Mouse (Mus musculus): ENCODE measurements around the gene Scfd2. TPM values are rescaled to one million over a fixed set of nuclear protein-coding genes. Genes with fewer than 3 reads are reported as not detected.

Scfd2 gene
- polyA plus RNA-seq, 1 experiment from 2014 or later, result 17.7 TPM

DNA sequence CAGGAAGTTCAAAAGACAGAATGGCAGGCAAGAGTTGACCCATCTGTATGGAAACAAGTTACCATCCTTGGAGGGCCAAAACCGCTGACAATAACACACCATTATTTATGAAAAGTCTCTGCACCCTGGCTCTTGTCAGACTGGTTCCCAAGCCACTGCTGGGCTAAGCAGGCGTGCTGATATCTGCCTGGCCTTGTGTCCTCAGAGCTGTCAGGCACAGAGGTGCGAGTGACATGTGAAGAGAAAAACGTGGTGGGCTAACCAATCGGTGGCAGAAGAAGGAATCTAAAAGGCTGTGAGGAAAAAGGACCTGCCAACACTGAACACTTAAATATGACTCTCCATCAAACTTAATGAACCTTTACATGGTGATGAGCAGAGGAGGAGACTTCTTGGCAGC, 170.0 kb downstream of the Scfd2 start:
- no peak overlapping the region for H3K9ac ChIP-seq (ENCODE audit: low read depth, low read length)
- WGBS, result 50% methylated on average over 5 of the region's 5 CpGs
- peaks cover 14% of the 10 kb centered on the region for H3K4me1 ChIP-seq (ENCODE audit: control insufficient read depth, insufficient read depth, low read length)
- H3K27me3 ChIP-seq (replicated peaks; ENCODE audit: control insufficient read depth, insufficient read depth, low read length), result no peaks in the 10 kb centered on the region
- H3K4me3 ChIP-seq (ENCODE audit: low read length), result no peak overlapping the region
- no peak overlapping the region for H3K27ac ChIP-seq (ENCODE audit: low read length)
- ATAC-seq, result no peak
- H3K9me3 ChIP-seq (ENCODE audit: control insufficient read depth, low read length), result no peaks in the 10 kb centered on the region
- H3K36me3 ChIP-seq (ENCODE audit: control insufficient read depth, insufficient read depth, low read length), result no peaks in the 10 kb centered on the region
- H3K4me2 ChIP-seq (ENCODE audit: low read depth, low read length), result no peak overlapping the region

DNA sequence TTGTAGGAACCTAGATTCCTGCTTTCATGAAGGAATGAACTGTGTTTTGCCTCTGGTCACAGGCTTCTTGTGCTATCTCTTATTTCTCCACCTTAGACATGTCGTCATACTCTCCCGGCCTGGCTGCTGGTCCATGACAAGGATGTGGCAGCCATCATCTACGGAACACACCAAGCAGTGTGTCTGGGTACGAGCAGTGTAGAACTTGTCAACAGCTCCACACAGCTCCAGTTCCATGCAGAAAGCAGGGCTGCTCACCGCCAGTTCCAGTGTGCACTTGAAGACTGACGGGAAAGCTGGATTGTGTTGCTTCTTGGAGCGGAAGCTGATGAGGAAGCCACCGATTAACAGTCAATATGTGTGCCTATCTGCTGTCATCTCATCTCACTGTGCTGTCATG, 173.5 kb downstream of the Scfd2 start:
- ATAC-seq, result no peak
- H3K27me3 ChIP-seq (replicated peaks; ENCODE audit: control insufficient read depth, insufficient read depth, low read length), result no peaks in the 10 kb centered on the region
- H3K27ac ChIP-seq (ENCODE audit: low read length), result no peak overlapping the region
- H3K9ac ChIP-seq (ENCODE audit: low read depth, low read length), result no peak overlapping the region
- no peaks in the 10 kb centered on the region for H3K9me3 ChIP-seq (ENCODE audit: control insufficient read depth, low read length)
- WGBS, result 91% methylated on average over 8 of the region's 8 CpGs
- no peak overlapping the region for H3K4me3 ChIP-seq (ENCODE audit: low read length)
- no peaks in the 10 kb centered on the region for H3K36me3 ChIP-seq (ENCODE audit: control insufficient read depth, insufficient read depth, low read length)
- no peaks in the 10 kb centered on the region for H3K4me1 ChIP-seq (ENCODE audit: control insufficient read depth, insufficient read depth, low read length)
- H3K4me2 ChIP-seq (ENCODE audit: low read depth, low read length), result no peak overlapping the region

DNA sequence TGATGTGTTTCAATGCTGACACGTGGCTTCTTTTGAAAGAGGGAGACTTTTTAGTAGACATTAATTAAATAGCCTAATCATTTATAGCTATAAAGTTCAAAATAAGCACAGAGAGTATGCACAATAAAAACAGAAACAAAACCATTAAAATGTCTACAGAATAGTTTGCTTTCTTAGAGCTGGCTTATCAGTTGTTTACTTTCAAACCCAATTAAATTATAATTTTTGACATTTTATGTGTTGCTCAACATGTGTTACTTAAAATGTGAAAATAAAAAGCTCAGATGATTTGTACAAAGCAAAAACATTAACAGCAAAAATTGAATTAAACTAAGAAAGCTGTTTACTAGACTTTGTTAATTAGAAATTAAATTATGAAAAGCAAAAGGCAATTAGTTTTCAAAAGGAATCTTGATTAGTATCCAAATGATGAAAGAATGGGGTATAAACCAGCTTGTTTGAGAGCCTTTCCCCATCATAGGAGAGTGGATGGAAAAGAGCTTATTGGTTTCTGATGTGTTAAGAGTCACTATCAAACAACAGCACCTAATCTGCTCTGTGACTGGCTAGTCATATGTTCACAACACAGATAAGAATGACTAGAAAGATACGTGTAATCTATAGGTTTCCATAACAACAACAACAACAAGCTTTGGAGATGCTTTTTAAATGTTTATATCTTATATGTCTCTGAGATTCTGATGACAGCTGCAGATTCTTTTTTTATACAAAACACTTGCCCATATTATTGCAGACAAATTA, 176.0 kb downstream of the Scfd2 start:
- Histone ChIP-seq H3K4me3 (ENCODE audit: low read length) (no peak overlapping the region), H3K4me2 (ENCODE audit: low read depth, low read length) (no peak overlapping the region), H3K27ac (ENCODE audit: low read length) (no peak overlapping the region), H3K9me3 (ENCODE audit: control insufficient read depth, low read length) (no peaks in the 10 kb centered on the region), H3K36me3 (ENCODE audit: control insufficient read depth, insufficient read depth, low read length) (no peaks in the 10 kb centered on the region), H3K27me3 (replicated peaks; ENCODE audit: control insufficient read depth, insufficient read depth, low read length) (no peaks in the 10 kb centered on the region), H3K9ac (ENCODE audit: low read depth, low read length) (no peak overlapping the region), H3K4me1 (ENCODE audit: control insufficient read depth, insufficient read depth, low read length) (no peaks in the 10 kb centered on the region)
- ATAC-seq, result no peak
- WGBS, result 73% methylated on average over 2 of the region's 2 CpGs

- Histone ChIP-seq H3K4me2 (ENCODE audit: low read depth, low read length) (no peak overlapping the region), H3K9ac (ENCODE audit: low read depth, low read length) (no peak overlapping the region), H3K4me3 (ENCODE audit: low read length) (no peak overlapping the region), H3K4me1 (ENCODE audit: control insufficient read depth, insufficient read depth, low read length) (no peaks in the 10 kb centered on the region), H3K9me3 (ENCODE audit: control insufficient read depth, low read length) (no peaks in the 10 kb centered on the region), H3K27ac (ENCODE audit: low read length) (no peak overlapping the region), H3K27me3 (replicated peaks; ENCODE audit: control insufficient read depth, insufficient read depth, low read length) (no peaks in the 10 kb centered on the region), H3K36me3 (ENCODE audit: control insufficient read depth, insufficient read depth, low read length) (no peaks in the 10 kb centered on the region)
- WGBS, result 79% methylated on average over 4 of the region's 4 CpGs
- no peak for ATAC-seq
Measured at GRCm38 (mm10) chr5:74350909-74351308, 180.7 kb downstream of the Scfd2 start.

DNA sequence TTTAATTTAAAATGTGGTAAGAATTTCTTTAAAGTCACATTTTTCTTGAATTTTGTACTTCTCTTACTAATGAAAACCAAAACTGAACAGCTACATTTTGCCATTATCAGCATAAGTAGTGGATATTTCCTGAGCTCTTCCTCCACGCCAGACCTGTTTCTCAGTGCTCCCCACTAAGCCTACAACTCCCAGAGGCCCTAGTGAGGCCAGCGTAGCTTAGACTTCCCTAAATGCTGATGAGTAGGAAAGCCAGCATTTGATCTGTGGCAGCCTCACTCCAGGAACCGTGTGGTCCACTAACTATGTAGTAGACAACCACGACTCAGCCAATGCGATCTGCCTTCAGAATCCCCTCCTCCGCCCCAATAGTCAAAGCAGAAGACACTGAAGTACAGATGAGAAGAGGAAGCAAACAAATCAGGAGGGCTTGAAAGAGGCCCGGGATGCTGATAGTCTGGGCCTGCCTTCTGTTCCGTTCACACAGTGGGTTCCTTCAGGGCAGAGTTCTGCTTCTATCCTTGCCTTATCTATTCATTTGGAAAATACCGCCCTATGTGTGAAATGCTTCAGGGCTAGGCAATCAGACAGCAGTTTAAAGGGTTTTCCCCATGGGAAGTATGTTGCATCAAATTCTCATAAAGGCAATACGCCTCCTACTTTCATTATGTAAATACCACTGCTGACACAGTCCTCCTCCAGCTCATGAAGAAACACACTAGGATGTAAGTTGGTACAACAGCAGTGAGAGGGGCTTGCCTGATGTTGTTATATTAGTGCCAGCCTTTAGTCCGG, 183.3 kb downstream of the Scfd2 start:
- ATAC-seq, result no peak
- no peak overlapping the region for H3K4me2 ChIP-seq (ENCODE audit: low read depth, low read length)
- no peak overlapping the region for H3K4me3 ChIP-seq (ENCODE audit: low read length)
- H3K36me3 ChIP-seq (ENCODE audit: control insufficient read depth, insufficient read depth, low read length), result no peaks in the 10 kb centered on the region
- H3K4me1 ChIP-seq (ENCODE audit: control insufficient read depth, insufficient read depth, low read length), result no peaks in the 10 kb centered on the region
- 72% methylated on average over 11 of the region's 11 CpGs for WGBS
- no peak overlapping the region for H3K27ac ChIP-seq (ENCODE audit: low read length)
- H3K27me3 ChIP-seq (replicated peaks; ENCODE audit: control insufficient read depth, insufficient read depth, low read length), result no peaks in the 10 kb centered on the region
- H3K9ac ChIP-seq (ENCODE audit: low read depth, low read length), result no peak overlapping the region
- H3K9me3 ChIP-seq (ENCODE audit: control insufficient read depth, low read length), result no peaks in the 10 kb centered on the region

DNA sequence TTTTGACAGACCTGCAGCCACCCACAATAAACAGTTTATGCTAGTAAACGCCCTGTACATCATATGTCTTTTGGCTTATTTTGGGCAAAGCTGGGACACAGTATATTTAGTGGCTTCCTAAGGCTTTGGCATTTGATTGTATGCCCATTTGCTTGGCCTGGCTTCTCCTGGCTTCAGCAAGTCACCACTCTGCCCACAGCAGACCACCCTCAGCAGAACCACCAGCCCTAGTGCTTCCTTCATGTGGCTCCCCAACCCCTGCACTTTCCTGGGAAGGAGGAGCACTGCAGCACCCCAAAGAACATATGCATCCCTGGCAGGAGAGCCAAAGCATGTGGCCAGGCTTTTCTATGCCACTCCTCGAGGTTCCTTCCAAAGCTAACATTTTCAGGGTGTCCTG, 188.5 kb downstream of the Scfd2 start:
- Histone ChIP-seq H3K4me2 (ENCODE audit: low read depth, low read length) (no peak overlapping the region), H3K9ac (ENCODE audit: low read depth, low read length) (no peak overlapping the region), H3K36me3 (ENCODE audit: control insufficient read depth, insufficient read depth, low read length) (no peaks in the 10 kb centered on the region), H3K4me3 (ENCODE audit: low read length) (no peak overlapping the region), H3K9me3 (ENCODE audit: control insufficient read depth, low read length) (no peaks in the 10 kb centered on the region), H3K4me1 (ENCODE audit: control insufficient read depth, insufficient read depth, low read length) (no peaks in the 10 kb centered on the region), H3K27ac (ENCODE audit: low read length) (no peak overlapping the region), H3K27me3 (replicated peaks; ENCODE audit: control insufficient read depth, insufficient read depth, low read length) (no peaks in the 10 kb centered on the region)
- ATAC-seq, result no peak
- WGBS, result 56% methylated on average over 2 of the region's 2 CpGs

DNA sequence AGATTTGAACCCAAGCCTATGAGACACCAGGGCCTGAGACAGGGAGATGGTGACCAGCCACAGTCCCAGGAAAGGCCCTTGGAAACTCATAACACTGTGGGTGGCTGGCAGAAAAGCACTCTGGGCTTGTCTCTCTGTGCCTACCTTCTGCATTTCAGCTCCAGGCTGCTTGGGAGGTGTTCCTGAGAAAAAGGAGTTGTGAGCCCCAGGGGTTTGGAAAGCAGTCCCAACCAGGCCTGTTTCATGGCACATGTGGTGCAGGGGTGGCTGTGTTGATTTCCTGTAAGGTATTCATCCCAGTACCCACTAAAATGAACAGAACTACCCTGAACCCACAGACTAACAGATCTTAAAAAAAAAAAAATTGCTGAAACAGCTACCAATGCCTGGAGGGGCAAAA, 189.0 kb downstream of the Scfd2 start:
- H3K36me3 ChIP-seq (ENCODE audit: control insufficient read depth, insufficient read depth, low read length), result no peaks in the 10 kb centered on the region

DNA sequence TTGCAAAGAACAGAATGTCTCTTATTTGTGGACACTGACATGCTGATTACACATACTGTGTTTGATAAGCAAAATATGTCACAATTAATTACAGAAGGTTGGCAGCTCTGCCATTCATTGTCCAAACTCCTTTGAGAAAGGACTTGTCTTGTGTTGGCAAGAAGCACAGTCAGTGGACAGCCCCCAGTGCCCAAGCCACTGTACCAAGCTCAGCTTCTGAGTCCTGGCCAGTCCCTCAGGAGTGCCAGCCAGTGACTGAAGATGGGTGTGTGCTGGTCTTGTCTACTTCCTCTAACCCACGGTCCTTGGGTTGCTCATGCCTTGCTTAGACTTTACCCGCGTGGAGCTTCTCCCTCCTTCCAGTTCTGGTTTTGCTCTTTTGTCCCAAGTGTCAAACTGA, 194.1 kb downstream of the Scfd2 start:
- 81% methylated on average over 3 of the region's 3 CpGs for WGBS
- Histone ChIP-seq H3K4me2 (ENCODE audit: low read depth, low read length) (no peak overlapping the region), H3K27me3 (replicated peaks; ENCODE audit: control insufficient read depth, insufficient read depth, low read length) (no peaks in the 10 kb centered on the region), H3K4me3 (ENCODE audit: low read length) (no peak overlapping the region), H3K36me3 (ENCODE audit: control insufficient read depth, insufficient read depth, low read length) (no peaks in the 10 kb centered on the region), H3K4me1 (ENCODE audit: control insufficient read depth, insufficient read depth, low read length) (no peaks in the 10 kb centered on the region), H3K9me3 (ENCODE audit: control insufficient read depth, low read length) (no peaks in the 10 kb centered on the region), H3K27ac (ENCODE audit: low read length) (no peak overlapping the region), H3K9ac (ENCODE audit: low read depth, low read length) (no peak overlapping the region)
- no peak for ATAC-seq

More for the DNA sequence above, 189.0 kb downstream of the Scfd2 start:
- Histone ChIP-seq H3K27me3 (replicated peaks; ENCODE audit: control insufficient read depth, insufficient read depth, low read length) (no peaks in the 10 kb centered on the region), H3K27ac (ENCODE audit: low read length) (no peak overlapping the region), H3K4me2 (ENCODE audit: low read depth, low read length) (no peak overlapping the region), H3K9ac (ENCODE audit: low read depth, low read length) (no peak overlapping the region), H3K4me1 (ENCODE audit: control insufficient read depth, insufficient read depth, low read length) (no peaks in the 10 kb centered on the region), H3K4me3 (ENCODE audit: low read length) (no peak overlapping the region), H3K9me3 (ENCODE audit: control insufficient read depth, low read length) (no peaks in the 10 kb centered on the region)
- no peak for ATAC-seq

GRCm38 (mm10) chr5:74336780-74337179, 194.8 kb downstream of the Scfd2 start:
- ATAC-seq, result no peak

More at GRCm38 (mm10) chr5:74336780-74337179, 194.8 kb downstream of the Scfd2 start:
- Histone ChIP-seq H3K4me2 (ENCODE audit: low read depth, low read length) (no peak overlapping the region), H3K27me3 (replicated peaks; ENCODE audit: control insufficient read depth, insufficient read depth, low read length) (no peaks in the 10 kb centered on the region), H3K4me1 (ENCODE audit: control insufficient read depth, insufficient read depth, low read length) (no peaks in the 10 kb centered on the region), H3K9me3 (ENCODE audit: control insufficient read depth, low read length) (no peaks in the 10 kb centered on the region), H3K36me3 (ENCODE audit: control insufficient read depth, insufficient read depth, low read length) (no peaks in the 10 kb centered on the region), H3K27ac (ENCODE audit: low read length) (no peak overlapping the region), H3K9ac (ENCODE audit: low read depth, low read length) (no peak overlapping the region), H3K4me3 (ENCODE audit: low read length) (no peak overlapping the region)
- 70% methylated on average over 12 of the region's 12 CpGs for WGBS

All from intestine, embryonic 16.5 days (tissue).